Mouse (Mus musculus): ENCODE results near the gene Svs2. TPM values are rescaled to one million over a fixed set of nuclear protein-coding genes. Genes with fewer than 3 reads are reported as not detected.
"Not testable (repeated sequence)": the region's sequence is repeated elsewhere in the genome, so short reads cannot be mapped to it uniquely, and the experiment has no call there.

The Svs2 gene
- polyA plus RNA-seq (2015; fragmentation: Nextera tagmentation; extraction: Ambion mirVana) = not detected in 2 replicates

- WGBS = 77% methylated on average over 3 of the region's 3 CpGs
- H3K27ac ChIP-seq (replicated peaks) = no peak within 1 kb of the TSS
Measured at GRCm38 (mm10) chr2:164238366-164238765, at the start of gene Svs2. Svs2 (minus strand) TSS chr2:164238466.

GRCm38 (mm10) chr2:164278359-164278758, 40.1 kb upstream of the Svs2 start, which contains the start of gene Svs4:
Svs4 (minus strand) TSS chr2:164278459.
- no peak within 1 kb of the TSS for H3K4me3 ChIP-seq (replicated peaks)
- H3K4me2 ChIP-seq (replicated peaks) = no peak within 1 kb of the TSS
- no peaks in the 10 kb centered on the region for H3K4me1 ChIP-seq
- H3K27ac ChIP-seq (replicated peaks) = no peak within 1 kb of the TSS
- WGBS = 94% methylated on average over 4 of the region's 4 CpGs
- H3K9ac ChIP-seq = no peak within 1 kb of the TSS
- H3K36me3 ChIP-seq = no peaks in the 10 kb centered on the region
- no peak for ATAC-seq (ENCODE audit: insufficient number of reproducible peaks, low FRiP score, low TSS enrichment, low read depth)
- H3K9me3 ChIP-seq (replicated peaks) = no peaks in the 10 kb centered on the region
- no peaks in the 10 kb centered on the region for H3K27me3 ChIP-seq

More at GRCm38 (mm10) chr2:164238366-164238765, at the start of gene Svs2:
- H3K4me1 ChIP-seq = no peaks in the 10 kb centered on the region
- ATAC-seq (ENCODE audit: insufficient number of reproducible peaks, low FRiP score, low TSS enrichment, low read depth) = no peak
- no peak within 1 kb of the TSS for H3K4me3 ChIP-seq (replicated peaks)
- H3K9me3 ChIP-seq (replicated peaks) = no peaks in the 10 kb centered on the region
- no peaks in the 10 kb centered on the region for H3K27me3 ChIP-seq
- H3K9ac ChIP-seq = no peak within 1 kb of the TSS
- no peak within 1 kb of the TSS for H3K4me2 ChIP-seq (replicated peaks)
- H3K36me3 ChIP-seq = no peaks in the 10 kb centered on the region

GRCm38 (mm10) chr2:164256540-164256939, 18.3 kb upstream of the Svs2 start, which contains the start of gene Svs3b:
Svs3b (minus strand) TSS chr2:164256640.
- not testable (repeated sequence) for H3K4me1 ChIP-seq; ATAC-seq (ENCODE audit: insufficient number of reproducible peaks, low FRiP score, low TSS enrichment, low read depth); H3K9ac ChIP-seq; H3K27ac ChIP-seq (replicated peaks); H3K27me3 ChIP-seq; H3K4me2 ChIP-seq (replicated peaks); H3K36me3 ChIP-seq; H3K4me3 ChIP-seq (replicated peaks); H3K9me3 ChIP-seq (replicated peaks)
- WGBS = 81% methylated on average over 1 of the region's 1 CpGs

GRCm38 (mm10) chr2:164232671-164233070, 5.6 kb downstream of the Svs2 start:
- Histone ChIP-seq H3K27me3 (no peaks in the 10 kb centered on the region), H3K9me3 (replicated peaks) (no peaks in the 10 kb centered on the region), H3K36me3 (no peaks in the 10 kb centered on the region), H3K27ac (replicated peaks) (no peak overlapping the region), H3K4me1 (no peaks in the 10 kb centered on the region), H3K9ac (no peak overlapping the region), H3K4me3 (replicated peaks) (no peak overlapping the region), H3K4me2 (replicated peaks) (no peak overlapping the region)
- 86% methylated on average over 8 of the region's 8 CpGs for WGBS
- ATAC-seq (ENCODE audit: insufficient number of reproducible peaks, low FRiP score, low TSS enrichment, low read depth) = no peak

GRCm38 (mm10) chr2:164228361-164229070, 9.8 kb downstream of the Svs2 start:
- ATAC-seq (ENCODE audit: insufficient number of reproducible peaks, low FRiP score, low TSS enrichment, low read depth) = no peak
- Histone ChIP-seq H3K27me3 (no peaks in the 10 kb centered on the region), H3K9me3 (replicated peaks) (no peaks in the 10 kb centered on the region), H3K4me2 (replicated peaks) (no peak overlapping the region), H3K4me1 (no peaks in the 10 kb centered on the region), H3K27ac (replicated peaks) (no peak overlapping the region), H3K36me3 (no peaks in the 10 kb centered on the region), H3K4me3 (replicated peaks) (no peak overlapping the region), H3K9ac (no peak overlapping the region)
- WGBS = 83% methylated on average over 8 of the region's 8 CpGs

GRCm38 (mm10) chr2:164221522-164221921, 16.7 kb downstream of the Svs2 start, which contains the start of gene Wfdc15b:
Wfdc15b (minus strand) TSS chr2:164221660.
- H3K9me3 ChIP-seq (replicated peaks) = no peaks in the 10 kb centered on the region
- H3K4me2 ChIP-seq (replicated peaks) = no peak within 1 kb of the TSS
- no peaks in the 10 kb centered on the region for H3K36me3 ChIP-seq
- no peak within 1 kb of the TSS for H3K9ac ChIP-seq
- no peak within 1 kb of the TSS for H3K4me3 ChIP-seq (replicated peaks)
- H3K27me3 ChIP-seq = no peaks in the 10 kb centered on the region
- ATAC-seq (ENCODE audit: insufficient number of reproducible peaks, low FRiP score, low TSS enrichment, low read depth) = no peak
- no peak within 1 kb of the TSS for H3K27ac ChIP-seq (replicated peaks)
- H3K4me1 ChIP-seq = no peaks in the 10 kb centered on the region
- WGBS = 69% methylated on average over 11 of the region's 11 CpGs

- WGBS = 82% methylated on average over 9 of the region's 9 CpGs
- no peak for ATAC-seq (ENCODE audit: insufficient number of reproducible peaks, low FRiP score, low TSS enrichment, low read depth)
- no peak overlapping the region for H3K4me2 ChIP-seq (replicated peaks)
Measured at GRCm38 (mm10) chr2:164219295-164219694, 19.0 kb downstream of the Svs2 start.

GRCm38 (mm10) chr2:164212711-164213110, 25.6 kb downstream of the Svs2 start:
- Histone ChIP-seq H3K27me3 (no peaks in the 10 kb centered on the region), H3K4me2 (replicated peaks) (no peak overlapping the region), H3K36me3 (no peaks in the 10 kb centered on the region), H3K9me3 (replicated peaks) (no peaks in the 10 kb centered on the region), H3K4me1 (no peaks in the 10 kb centered on the region), H3K27ac (replicated peaks) (no peak overlapping the region), H3K9ac (no peak overlapping the region), H3K4me3 (replicated peaks) (no peak overlapping the region)
- ATAC-seq (ENCODE audit: insufficient number of reproducible peaks, low FRiP score, low TSS enrichment, low read depth) = no peak
- 83% methylated on average over 5 of the region's 5 CpGs for WGBS

More at GRCm38 (mm10) chr2:164219295-164219694, 19.0 kb downstream of the Svs2 start:
- no peak overlapping the region for H3K9ac ChIP-seq
- H3K4me3 ChIP-seq (replicated peaks) = no peak overlapping the region
- H3K4me1 ChIP-seq = no peaks in the 10 kb centered on the region
- no peaks in the 10 kb centered on the region for H3K36me3 ChIP-seq
- no peak overlapping the region for H3K27ac ChIP-seq (replicated peaks)
- H3K9me3 ChIP-seq (replicated peaks) = no peaks in the 10 kb centered on the region
- H3K27me3 ChIP-seq = no peaks in the 10 kb centered on the region

- Histone ChIP-seq H3K9me3 (replicated peaks) (no peaks in the 10 kb centered on the region), H3K4me2 (replicated peaks) (no peak overlapping the region), H3K36me3 (no peaks in the 10 kb centered on the region), H3K4me1 (no peaks in the 10 kb centered on the region), H3K27ac (replicated peaks) (no peak overlapping the region), H3K4me3 (replicated peaks) (no peak overlapping the region), H3K27me3 (no peaks in the 10 kb centered on the region), H3K9ac (no peak overlapping the region)
- ATAC-seq (ENCODE audit: insufficient number of reproducible peaks, low FRiP score, low TSS enrichment, low read depth) = no peak
- 91% methylated on average over 4 of the region's 4 CpGs for WGBS
Measured at GRCm38 (mm10) chr2:164210892-164211291, 27.4 kb downstream of the Svs2 start.

- Histone ChIP-seq H3K4me2 (replicated peaks) (no peak overlapping the region), H3K4me1 (no peaks in the 10 kb centered on the region), H3K9me3 (replicated peaks) (no peaks in the 10 kb centered on the region), H3K27me3 (no peaks in the 10 kb centered on the region), H3K27ac (replicated peaks) (no peak overlapping the region), H3K36me3 (no peaks in the 10 kb centered on the region), H3K4me3 (replicated peaks) (no peak overlapping the region), H3K9ac (no peak overlapping the region)
- no peak for ATAC-seq (ENCODE audit: insufficient number of reproducible peaks, low FRiP score, low TSS enrichment, low read depth)
- WGBS = 70% methylated on average over 4 of the region's 4 CpGs
Measured at GRCm38 (mm10) chr2:164206676-164207075, 31.6 kb downstream of the Svs2 start.

GRCm38 (mm10) chr2:164206011-164206410, 32.3 kb downstream of the Svs2 start:
- not testable (repeated sequence) for ATAC-seq (ENCODE audit: insufficient number of reproducible peaks, low FRiP score, low TSS enrichment, low read depth); H3K4me2 ChIP-seq (replicated peaks); H3K27ac ChIP-seq (replicated peaks); H3K36me3 ChIP-seq; H3K4me1 ChIP-seq; H3K9ac ChIP-seq; H3K4me3 ChIP-seq (replicated peaks); H3K9me3 ChIP-seq (replicated peaks); H3K27me3 ChIP-seq
- 89% methylated on average over 10 of the region's 10 CpGs for WGBS
